Mouse (Mus musculus) ovary, adult 18-20 months (tissue): Measurements from ENCODE around the gene Scube2.

Source experiments
- DNase-seq: peaks from one replicate; pipeline ENCODE4 v3.0.0; 2022; ENCODE audit warnings: low spot score, mixed read lengths

The Scube2 gene

DNA sequence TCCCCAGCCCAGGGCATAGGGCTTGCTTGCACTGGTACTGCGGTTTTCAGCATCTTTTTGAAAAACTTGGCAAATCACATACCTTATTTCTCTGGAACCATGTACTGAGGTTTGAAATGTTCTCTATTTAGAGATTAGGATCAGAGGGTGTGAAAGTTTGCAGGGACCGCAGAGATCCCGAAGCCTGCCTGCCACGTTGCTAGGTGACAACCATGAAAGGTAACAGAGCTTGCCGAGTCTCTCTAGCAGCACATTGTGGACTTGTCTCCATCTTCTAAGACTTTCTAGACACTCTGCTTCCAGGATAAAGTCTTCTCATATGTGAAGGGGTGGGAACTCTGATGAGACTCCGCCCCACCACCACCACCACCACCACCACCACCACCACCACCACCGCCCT lies 13.5 kb downstream of the Scube2 start:
- DNase-seq: no peak

DNA sequence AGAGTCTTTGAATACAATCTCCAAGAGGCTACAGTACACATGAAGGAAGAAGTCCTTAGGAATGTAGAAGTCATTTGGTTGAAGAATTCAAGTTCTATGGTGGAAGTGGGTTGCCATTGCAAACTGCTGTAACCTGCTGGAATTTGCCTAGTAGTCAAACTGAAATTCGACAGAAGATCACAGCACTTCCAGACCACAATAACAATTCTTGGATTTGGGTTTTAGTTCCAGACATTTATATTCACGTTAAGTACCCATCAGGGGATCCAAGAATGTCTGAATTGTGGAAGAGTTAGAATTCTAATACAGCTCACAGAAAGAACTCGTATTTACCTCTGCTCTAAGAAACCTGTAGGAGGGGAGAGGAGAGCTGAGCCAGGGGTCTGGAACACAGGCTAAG lies 14.9 kb downstream of the Scube2 start:
- no peak for DNase-seq

DNA sequence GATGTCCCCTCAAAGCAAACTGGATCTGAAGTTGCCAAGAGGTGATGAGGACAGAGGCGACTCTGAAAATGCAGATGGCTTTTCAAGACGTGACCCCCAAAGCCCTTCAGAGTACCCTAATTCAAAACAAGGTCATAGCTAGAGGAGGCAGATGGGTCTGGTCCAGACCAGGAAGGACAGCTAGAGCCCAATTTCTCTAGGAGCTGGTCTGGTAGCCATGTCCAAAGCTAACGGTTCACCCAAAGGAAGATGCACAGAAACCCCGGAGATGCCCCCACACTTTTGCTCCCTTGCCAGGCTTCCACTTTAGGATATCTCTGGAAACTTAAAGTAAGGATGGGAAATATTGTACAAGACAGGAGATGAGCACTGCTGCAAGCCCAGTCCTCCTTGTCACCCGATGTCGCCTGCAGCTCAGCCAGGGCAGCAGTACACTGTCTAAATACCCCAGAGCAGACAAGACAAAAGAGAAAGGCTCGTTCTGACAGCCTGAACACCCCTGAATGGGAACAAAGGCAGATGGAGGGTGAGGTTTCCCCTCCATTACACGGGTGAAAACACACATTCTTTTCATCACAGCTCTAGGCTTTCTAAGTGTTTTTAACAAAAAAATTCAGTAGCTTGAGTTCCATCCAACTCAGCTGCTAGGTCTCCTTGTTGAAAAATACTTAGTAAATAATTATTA lies 15.6 kb downstream of the Scube2 start:
- DNase-seq: no peak

DNA sequence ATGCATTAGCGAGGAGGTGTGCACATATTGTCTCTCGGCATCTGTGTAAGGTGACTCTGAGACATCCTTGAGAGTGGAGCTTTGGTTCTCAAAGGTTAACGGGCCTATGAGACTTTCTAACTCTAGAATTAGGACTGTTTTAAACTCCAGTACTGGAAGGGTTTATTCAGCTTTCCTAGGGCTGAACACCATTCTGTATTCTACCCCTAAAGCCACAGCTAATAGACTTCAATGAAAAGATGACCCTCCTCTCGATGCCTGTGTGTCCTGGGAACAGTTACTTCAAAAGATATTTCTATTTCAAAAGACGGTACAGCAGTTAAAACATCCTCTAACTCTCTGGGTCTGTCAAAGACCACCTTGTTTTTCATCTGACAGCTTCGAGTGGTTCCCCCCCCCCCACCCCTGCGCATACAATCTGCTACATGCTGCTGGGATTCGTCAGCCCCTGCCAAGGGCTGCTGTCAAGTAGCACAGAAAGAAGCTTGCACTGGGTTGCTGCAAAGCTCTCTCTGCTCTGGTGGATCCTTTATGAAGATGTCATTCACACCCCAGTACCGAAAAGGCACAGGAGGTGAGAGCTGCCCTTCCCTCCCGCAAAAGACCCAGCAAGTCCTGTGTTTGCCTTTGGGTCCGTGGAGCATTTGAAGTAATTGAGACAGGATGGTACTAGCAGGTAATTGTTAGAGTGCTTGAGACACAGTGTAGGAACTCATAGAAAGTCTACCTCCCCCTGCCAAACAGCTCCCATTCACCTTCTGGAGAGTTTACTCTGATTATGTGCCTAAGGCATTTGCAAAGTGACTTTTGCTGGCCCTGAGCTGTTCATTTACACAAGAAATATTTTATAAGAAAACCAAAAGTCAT lies 16.4 kb downstream of the Scube2 start:
- no peak for DNase-seq

DNA sequence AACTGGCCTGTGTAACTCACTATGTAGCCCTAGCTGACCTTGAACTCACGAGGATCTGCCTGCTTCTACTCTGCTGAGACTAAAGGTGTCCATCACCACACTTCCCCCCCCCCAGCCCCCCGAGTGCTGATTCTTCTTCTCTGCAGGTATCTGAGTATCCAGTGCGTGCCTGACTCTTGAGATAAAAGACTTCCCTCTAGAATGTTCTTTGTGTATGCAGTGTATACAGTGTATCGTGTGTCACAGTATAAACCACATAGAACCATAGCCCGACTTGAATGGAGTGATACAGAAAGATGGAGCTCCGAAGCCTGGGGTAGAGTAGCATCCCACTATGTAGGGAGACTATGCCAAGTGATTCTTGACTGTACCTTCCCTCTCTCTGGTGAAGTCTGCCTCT lies 21.4 kb downstream of the Scube2 start:
- DNase-seq: no peak

DNA sequence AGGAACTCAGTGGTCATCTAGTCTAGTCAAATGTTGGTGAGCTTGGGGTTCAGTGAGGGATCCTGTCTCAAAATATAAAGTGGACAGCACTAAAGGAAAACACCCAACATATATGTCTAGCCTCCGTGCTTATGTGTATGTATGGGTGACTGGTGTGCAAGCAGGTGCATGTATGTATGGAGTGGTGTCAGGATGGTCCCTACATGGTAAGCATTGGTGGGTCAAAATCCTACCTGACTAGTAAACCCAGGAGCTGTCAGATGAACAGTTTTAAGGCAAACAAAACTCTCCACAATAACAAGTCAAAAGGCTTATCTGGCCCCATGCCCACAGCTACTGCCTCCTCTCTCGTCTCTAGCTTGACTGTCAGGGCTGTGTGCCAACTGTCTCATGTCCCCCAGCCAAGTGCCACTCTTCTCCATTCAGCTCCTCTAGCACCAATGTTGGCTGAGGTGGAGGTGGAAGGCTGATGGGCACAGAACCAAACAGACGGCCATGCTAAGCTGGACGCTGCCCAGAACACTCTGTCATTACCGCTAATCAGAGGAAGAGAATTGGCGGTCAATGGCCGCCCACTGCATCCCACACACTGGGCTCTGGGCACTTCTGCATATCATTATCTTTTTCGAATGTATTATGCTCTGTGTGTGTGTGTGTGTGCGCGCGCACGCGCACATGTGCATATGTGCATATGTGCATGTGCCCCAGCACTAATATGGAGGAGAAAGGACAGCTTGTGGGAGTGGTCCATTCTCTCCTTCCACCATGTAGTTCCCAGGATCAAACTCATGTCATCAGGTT lies 23.7 kb downstream of the Scube2 start:
- DNase-seq: no peak

DNA sequence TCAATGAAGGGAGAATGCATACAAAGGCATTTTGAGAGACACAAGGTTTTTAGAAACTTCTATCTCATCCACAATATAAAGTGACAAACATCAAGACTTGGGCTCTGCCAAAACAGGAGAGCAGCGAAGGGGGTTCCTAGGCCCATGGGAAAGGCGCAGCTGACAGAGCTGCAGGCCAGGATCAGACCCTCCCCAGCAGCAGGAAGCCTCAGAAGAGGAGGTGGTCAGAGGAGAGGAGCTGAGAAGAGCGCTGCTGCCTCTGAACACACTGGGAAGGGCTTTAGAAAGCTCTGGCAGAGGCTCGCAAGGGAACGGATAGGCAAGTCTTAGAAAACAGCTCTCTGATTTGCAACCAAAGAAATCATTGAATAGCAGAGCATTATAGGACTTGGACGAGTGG lies 24.4 kb downstream of the Scube2 start:
- no peak for DNase-seq

DNA sequence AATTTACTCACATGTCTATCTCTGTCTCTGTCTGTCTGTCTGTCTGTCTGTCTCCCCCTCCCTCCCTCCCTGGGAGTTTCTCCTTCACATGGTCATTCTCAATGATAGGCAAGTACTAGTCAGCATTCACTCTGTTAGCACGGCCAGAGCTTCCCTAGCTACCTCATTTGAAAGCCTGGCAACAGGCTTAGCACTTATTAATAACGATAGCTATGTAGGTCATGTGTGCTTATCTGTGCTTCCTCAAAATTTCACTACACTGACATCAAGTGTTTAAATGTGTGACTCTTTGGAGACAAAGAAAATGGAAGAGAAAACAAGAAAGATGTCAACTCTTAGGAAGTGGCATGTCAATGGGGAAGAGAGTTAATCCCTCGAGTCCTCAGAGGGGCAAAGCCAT lies 26.9 kb downstream of the Scube2 start:
- no peak for DNase-seq

DNA sequence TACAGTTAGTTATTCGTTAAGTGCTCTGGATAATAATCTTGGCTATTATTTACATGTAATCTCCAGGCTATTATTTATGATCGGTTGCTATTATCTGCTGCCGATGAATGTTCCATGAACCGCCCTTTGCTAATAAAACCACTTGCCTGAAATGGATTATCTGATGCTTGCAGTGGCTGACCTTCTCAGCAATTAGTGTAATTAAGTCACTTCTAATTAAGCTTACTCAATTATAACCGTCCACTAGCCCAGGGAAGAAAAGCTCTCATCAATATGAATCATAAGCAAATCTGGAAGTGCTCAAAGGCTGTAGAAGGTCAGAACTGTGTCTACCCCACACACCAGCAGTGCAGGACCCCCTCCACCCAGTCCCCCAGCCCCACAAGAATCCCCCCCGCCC lies 27.8 kb downstream of the Scube2 start:
- no peak for DNase-seq

DNA sequence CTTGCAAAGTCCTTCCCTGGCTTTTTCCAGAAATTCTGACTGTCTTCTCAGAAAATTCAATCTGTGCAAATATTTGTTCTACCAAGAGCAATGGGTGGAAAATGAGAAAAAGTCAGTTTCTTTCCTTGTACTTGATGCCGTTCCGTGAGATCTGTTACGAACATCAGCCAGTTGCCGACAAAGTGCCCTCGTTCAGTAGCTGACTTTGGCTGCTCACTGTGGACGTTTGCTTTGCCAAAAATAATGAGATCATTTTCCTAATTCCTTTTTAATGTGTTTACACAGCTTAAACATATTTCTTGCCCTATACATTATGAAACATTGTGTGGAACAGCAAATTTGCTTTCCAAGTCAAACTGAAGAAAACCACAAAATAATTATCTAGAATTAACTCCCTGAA lies 30.6 kb downstream of the Scube2 start:
- DNase-seq: no peak

DNA sequence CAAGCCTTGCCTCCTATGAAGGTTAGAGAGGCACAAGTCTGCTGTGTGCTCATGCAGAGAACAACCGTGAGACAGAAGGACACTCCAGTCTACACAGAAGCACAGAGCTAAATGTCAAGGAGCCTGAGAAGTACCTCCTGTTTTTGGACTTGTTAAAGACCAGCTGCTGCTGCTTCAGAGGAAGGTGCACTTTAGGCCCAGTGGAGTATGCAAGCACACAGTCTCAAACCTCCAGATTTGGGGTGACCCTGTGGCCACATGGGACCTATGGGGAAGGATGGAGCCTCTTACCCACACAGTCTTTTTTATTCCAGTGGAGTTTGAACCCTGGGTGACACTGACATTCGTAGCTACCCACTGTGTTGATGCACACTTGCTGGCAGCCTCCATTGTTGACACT lies 34.1 kb downstream of the Scube2 start:
- no peak for DNase-seq

DNA sequence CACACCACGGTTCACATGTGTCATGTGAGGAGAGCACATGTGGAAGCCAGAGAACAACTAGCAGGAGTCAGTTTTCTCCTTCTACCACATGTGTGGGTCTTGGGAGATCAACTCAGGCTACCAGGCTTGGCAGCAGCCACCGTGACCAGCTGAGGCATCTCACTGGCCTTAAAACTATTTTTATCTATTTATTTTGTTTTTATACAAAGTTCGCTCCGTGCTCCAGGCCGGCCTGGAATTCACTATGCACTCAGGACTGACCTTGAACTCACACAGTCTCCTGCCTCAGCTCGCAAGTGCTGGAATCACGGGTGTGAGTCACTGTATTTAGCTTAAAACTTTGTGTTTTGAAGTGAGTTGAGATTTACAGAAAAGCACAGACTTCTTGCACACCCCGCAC lies 38.6 kb downstream of the Scube2 start:
- DNase-seq: peak; percentile 87

DNA sequence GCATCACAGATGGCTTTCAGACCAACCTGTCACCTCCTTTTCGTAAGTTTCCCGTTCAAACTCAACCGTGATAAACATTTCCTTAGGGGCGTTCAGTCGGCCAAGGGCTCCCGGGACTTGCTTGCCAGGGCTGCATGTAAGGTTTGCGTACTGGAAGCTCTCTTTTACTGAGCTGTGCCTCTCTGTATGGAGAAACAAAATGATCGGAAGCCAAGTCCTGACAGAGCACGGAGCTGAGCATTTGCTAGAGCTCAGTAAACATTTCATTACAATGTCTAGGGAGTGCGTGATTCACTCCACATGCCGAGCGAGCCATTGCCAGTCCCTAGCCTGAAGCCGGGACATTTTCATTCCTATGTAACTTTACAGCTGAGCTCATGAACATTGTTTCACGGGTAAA lies 40.2 kb downstream of the Scube2 start:
- DNase-seq: no peak

DNA sequence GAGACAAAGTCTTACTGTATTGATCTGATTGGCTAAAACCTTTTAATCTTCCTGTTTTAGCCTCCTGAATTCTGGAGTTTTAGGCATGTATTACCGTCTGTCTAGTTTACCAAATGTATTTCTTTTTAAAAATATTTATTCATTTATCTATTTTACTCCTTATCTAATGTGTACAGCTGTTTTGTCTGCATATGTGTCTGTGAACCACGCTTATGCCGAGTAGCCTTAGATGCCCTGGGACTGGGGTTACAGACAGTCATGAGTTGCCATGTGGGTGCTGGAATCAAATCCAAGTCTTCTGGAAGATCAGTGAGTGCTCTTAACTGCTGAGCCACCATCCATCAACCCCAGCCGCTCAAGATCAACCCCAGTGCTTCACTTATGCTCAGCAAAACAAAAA lies 46.9 kb downstream of the Scube2 start:
- no peak for DNase-seq

DNA sequence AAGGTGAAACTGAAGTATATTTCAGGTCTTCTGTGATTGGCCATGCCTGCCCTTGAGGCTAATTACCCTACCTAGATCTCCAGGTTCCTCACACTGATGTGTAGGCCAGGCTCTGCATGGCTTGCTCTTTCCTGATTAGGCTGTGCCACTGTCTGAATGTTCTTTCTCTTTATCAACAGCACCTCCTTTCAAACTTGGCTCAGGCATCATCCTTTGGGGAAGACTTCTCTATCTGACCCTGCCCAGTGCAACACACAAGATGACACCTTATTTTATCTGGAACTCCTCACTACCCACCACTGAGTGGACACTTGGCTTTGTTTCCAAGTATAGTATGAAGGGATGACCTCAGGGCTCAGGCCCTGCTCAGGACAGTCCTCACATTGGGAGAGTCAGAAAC lies 47.5 kb downstream of the Scube2 start:
- DNase-seq: no peak

DNA sequence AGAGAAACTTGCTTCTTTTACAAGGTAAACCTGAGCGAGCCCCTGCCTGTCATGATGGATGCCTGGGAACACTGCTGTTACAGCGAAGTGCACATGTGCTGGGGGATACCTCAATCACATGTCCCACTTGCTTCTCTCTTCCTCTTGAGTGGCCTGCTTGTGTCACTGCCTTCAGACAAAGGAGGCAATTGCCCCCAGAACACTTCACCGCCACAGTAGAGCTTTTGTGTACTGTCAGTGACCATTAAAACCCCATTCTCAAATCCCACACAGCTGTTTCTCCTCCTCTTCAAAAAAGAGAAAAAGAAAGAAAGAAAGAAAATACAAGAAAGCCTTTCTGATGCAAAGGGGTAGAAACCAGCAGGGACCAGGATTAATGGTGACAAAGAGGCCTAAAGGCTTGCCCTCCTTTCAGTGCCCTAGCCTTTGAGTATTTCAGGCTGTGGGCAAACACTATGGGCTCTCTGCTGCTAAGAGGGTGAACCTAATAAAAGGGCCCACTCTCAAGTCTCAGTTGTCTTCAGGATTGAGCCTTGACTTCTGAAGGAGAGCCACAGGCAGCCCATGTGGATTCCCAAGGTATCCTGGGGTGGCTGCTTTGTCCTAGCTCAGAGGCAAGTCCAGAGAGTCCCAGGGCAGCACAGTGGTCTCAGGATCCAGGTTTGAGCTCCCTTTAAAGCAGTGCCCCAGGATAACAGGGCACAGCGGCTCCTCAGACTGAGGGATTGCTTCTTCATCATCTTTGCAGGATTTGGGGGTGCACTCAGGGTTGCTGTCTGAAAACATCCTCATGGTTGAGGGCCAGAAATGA lies 51.9 kb downstream of the Scube2 start:
- no peak for DNase-seq

DNA sequence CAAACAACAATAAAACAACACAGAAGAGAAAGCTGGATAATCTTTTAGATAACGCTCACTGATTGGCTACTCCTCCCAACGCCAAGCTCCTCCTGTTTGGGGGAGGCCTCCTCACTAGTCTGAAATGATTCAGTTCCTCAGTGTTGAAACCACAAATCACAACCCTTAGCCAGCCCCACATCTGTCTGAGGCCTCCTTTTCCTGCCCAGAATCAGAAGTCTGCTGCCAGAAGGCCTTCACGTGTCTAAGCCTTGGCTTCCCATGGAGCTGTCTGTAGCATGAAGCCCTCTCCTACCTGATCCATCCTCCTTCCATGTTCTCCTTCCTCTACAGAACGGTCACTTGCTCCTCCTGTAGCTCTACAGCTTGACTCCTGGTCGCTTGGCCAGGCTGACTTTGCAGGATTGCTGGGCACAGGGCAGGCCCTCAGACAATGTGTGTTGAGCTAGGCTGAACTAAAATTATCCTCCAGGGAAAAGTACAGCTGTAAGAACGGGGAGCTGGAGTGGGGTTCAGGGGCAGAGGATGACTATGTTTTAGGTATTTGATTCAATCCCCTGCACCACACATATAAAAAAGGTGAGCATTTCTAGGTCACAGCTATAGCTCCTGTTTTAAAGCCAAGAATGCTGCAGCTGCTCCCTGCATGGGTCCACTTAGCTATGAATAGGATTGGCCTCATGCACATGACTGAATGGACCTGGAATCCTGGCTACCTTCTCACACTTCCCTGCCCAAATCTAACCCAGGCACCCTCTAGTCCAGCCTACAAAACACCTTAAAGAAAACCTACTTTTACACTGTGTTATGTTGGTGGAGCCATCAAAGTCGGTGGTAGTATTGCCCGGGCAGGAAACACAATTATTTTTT lies 57.6 kb downstream of the Scube2 start:
- no peak for DNase-seq

DNA sequence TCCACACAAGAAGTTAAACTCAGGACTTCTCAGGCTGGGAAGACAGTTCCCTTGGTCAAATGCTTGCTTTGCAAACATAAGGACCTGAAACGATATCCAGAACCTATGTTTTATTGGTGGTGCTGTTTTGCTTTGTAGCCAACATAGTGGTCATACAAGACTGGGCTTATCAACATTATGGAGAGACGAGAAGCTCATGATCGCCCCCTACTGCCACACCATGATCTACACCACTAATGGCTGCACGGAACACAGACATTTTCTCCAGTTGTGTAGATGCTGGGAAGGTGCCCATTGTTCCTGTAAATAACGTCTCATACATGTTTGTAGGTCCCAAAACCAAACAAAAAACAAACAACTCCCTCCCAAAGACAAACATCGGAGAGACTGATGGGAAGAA lies 60.6 kb downstream of the Scube2 start:
- DNase-seq: no peak

DNA sequence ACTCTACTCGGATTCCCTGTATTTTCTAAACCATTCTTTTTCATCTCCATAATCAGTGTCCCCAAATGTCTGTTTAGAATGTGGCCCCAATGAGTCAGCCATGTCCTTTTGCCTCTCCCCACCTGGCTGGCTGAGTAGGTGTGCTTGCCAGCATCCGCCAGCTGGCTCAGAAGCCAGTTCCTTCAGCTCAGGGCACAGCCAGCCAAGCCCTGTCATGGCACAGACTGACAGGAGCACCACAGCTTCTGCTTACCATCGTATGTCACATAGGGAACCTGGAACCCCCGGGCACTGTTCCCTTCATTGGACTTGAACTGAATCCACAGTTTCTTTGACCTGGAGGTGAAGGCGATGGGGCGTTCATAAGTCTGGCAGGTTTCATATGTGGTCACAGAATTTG lies 61.1 kb downstream of the Scube2 start:
- DNase-seq: no peak

DNA sequence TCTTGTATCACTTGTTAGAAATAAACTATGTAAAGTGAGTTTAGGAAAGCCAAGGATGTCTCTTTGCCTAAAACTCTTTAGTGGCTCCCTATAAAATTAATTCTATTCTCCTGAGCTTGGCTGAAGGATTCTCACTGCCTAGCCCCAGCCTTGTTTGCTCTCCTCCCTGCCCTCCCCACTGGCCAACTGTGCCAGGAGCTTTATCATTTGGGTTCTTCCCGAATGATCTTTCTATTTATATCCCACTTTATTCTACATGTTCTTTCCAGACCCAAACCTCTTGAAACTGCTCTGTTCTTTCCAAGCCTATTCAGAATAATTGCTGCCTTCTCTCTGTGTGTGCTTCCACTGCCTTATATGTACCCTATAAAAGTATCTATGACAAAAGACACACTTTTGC lies 62.0 kb downstream of the Scube2 start:
- DNase-seq: no peak

DNA sequence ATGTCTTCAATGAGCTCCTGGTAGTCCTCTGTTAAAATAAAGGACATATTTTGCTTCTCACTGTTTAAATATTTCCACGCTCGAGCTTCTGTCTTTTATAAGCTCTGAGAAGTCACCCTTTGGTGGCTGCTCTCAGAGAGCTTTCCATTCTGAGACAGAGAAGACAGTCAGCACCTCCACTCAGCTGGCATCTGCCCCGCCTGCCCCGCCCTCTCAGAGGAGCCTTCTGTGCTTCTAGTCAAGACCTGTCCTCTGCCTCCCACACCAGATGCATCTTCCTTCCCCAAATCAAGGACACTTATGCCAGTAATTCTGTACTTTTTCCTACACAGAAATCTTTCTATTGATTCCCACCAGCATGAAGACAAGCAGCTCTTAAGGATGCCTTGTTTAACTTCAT lies 64.9 kb downstream of the Scube2 start:
- DNase-seq: no peak
